Mouse (Mus musculus) limb, embryonic 11.5 days (tissue): ENCODE data around the gene Kif11. TPM values are rescaled to one million over a fixed set of nuclear protein-coding genes. Genes with fewer than 3 reads are reported as not detected.

ENCODE experiments used
- ATAC-seq: fragments of 200-750 bp; cut with Nextera tagmentation; 2 replicates; pipeline ENCODE4 v1.8.0; 2017; ENCODE audit warnings: low read depth; ENCODE audit not compliant: insufficient number of reproducible peaks, low FRiP score, low TSS enrichment
- DNase-seq: peaks from one replicate; pipeline ENCODE4 v3.0.0-alpha.2; 2015; ENCODE audit warnings: low spot score
- H3K27ac ChIP-seq: fragments of 300-500 bp; sonication (generic); replicated peaks from 2 replicates; pipeline ENCODE4 v1.5.1; 2014; ENCODE audit warnings: low read depth, mild to moderate bottlenecking, low read length
- H3K27me3 ChIP-seq: fragments of 300-500 bp; sonication (generic); 2 replicates; pipeline ENCODE4 v1.6.1; 2014; ENCODE audit warnings: mild to moderate bottlenecking, low read length, mixed read lengths; ENCODE audit not compliant: control insufficient read depth, insufficient read depth
- H3K36me3 ChIP-seq: fragments of 300-500 bp; sonication (generic); 2 replicates; pipeline ENCODE4 v1.6.1; 2014; ENCODE audit warnings: mild to moderate bottlenecking, low read length, moderate library complexity, mixed read lengths; ENCODE audit not compliant: control insufficient read depth, insufficient read depth
- H3K4me1 ChIP-seq: fragments of 300-500 bp; sonication (generic); 2 replicates; pipeline ENCODE4 v1.6.1; 2014; ENCODE audit warnings: low read length, mixed read lengths; ENCODE audit not compliant: control insufficient read depth, insufficient read depth
- H3K4me2 ChIP-seq: fragments of 300-500 bp; sonication (generic); 2 replicates; pipeline ENCODE4 v1.6.1; 2014; ENCODE audit warnings: low read depth, mild to moderate bottlenecking, moderate library complexity; ENCODE audit not compliant: severe bottlenecking
- H3K4me3 ChIP-seq: fragments of 300-500 bp; sonication (generic); 2 replicates; pipeline ENCODE4 v1.5.1; 2014; ENCODE audit warnings: low read depth, low read length
- H3K9ac ChIP-seq: fragments of 300-500 bp; sonication (generic); 2 replicates; pipeline ENCODE4 v1.6.1; 2014; ENCODE audit warnings: mild to moderate bottlenecking, low read length
- H3K9me3 ChIP-seq: fragments of 300-500 bp; sonication (generic); 2 replicates; pipeline ENCODE4 v1.6.1; 2016; ENCODE audit warnings: low read length; ENCODE audit not compliant: control insufficient read depth
- WGBS: fragments of 180-500 bp; shearing (Covaris S2); extraction: QIAGEN DNeasy Blood & Tissue Kit; methylation state at CpG from one replicate; pipeline ENCODE4 v1.1.7; 2014; 5-methylcytosine and 5-hydroxymethylcytosine counted together
- polyA plus RNA-seq: library from polyadenylated mRNA; unstranded; fragments of >200 nt; fragmentation: Nextera tagmentation; extraction: Ambion mirVana; gene quantifications from 2 replicates; pipeline ENCODE4 v1.2.1, GENCODE M21; 2014

The Kif11 gene
- polyA plus RNA-seq, 1 experiment from 2014 or later: 97.2 TPM

- Histone ChIP-seq H3K27ac (no peak overlapping the region), H3K4me2 (no peak overlapping the region), H3K27me3 (no peaks in the 10 kb centered on the region), H3K4me1 (no peaks in the 10 kb centered on the region), H3K36me3 (no peaks in the 10 kb centered on the region; the same call in 1 of the 2 replicates), H3K9me3 (no peaks in the 10 kb centered on the region), H3K9ac (no peak overlapping the region), H3K4me3 (no peak overlapping the region)
- DNase-seq: no peak
- WGBS: 87% methylated on average over 11 of the region's 11 CpGs
- no peak for ATAC-seq
Observed at GRCm38 (mm10) chr19:37363128-37363939, 12.9 kb upstream of the Kif11 start.

- 75% methylated on average over 1 of the region's 1 CpGs for WGBS
- Histone ChIP-seq H3K27ac (no peak overlapping the region), H3K36me3 (no peaks in the 10 kb centered on the region; the same call in 1 of the 2 replicates), H3K9ac (no peak overlapping the region), H3K4me2 (no peak overlapping the region), H3K27me3 (no peaks in the 10 kb centered on the region), H3K4me3 (no peak overlapping the region), H3K4me1 (no peaks in the 10 kb centered on the region), H3K9me3 (no peaks in the 10 kb centered on the region)
- ATAC-seq (no peak), DNase-seq (no peak)
Observed at GRCm38 (mm10) chr19:37368990-37369389, 7.2 kb upstream of the Kif11 start.

- H3K27me3 ChIP-seq: no peaks in the 10 kb centered on the region
- DNase-seq (no peak), ATAC-seq (no peak)
- WGBS: 88% methylated on average over 4 of the region's 4 CpGs
- H3K9ac ChIP-seq: no peak overlapping the region
- no peaks in the 10 kb centered on the region for H3K4me1 ChIP-seq
- H3K4me2 ChIP-seq: no peak overlapping the region
- no peaks in the 10 kb centered on the region for H3K9me3 ChIP-seq
- H3K4me3 ChIP-seq: no peak overlapping the region
- H3K27ac ChIP-seq: no peak overlapping the region
- no peaks in the 10 kb centered on the region; the same call in 1 of the 2 replicates for H3K36me3 ChIP-seq
Observed at GRCm38 (mm10) chr19:37369921-37370320, 6.3 kb upstream of the Kif11 start.

GRCm38 (mm10) chr19:37370356-37370755 is 5.8 kb upstream of the Kif11 start:
- ATAC-seq (no peak), DNase-seq (no peak)
- no peaks in the 10 kb centered on the region for H3K9me3 ChIP-seq
- no peak overlapping the region for H3K27ac ChIP-seq
- no peaks in the 10 kb centered on the region; the same call in 1 of the 2 replicates for H3K36me3 ChIP-seq
- no peaks in the 10 kb centered on the region for H3K27me3 ChIP-seq
- no peak overlapping the region for H3K4me2 ChIP-seq
- H3K4me1 ChIP-seq: no peaks in the 10 kb centered on the region
- WGBS: 84% methylated on average over 5 of the region's 5 CpGs
- H3K9ac ChIP-seq: no peak overlapping the region
- no peak overlapping the region for H3K4me3 ChIP-seq

GRCm38 (mm10) chr19:37374941-37375754 is 1.1 kb upstream of the Kif11 start:
- DNase-seq (no peak), ATAC-seq (no peak)
- 23% methylated on average over 7 of the region's 7 CpGs for WGBS
- no peaks in the 10 kb centered on the region for H3K36me3 ChIP-seq
- H3K4me1 ChIP-seq: 0 out of 2 replicates have a peak, but pooled peaks cover 3% of the 10 kb centered on the region
- H3K4me2 ChIP-seq: peak overlapping the region; percentile 60
- H3K9me3 ChIP-seq: no peaks in the 10 kb centered on the region
- peak overlapping the region; percentile 82 for H3K4me3 ChIP-seq
- peak overlapping the region; percentile 75 for H3K9ac ChIP-seq
- H3K27me3 ChIP-seq: no peaks in the 10 kb centered on the region
- H3K27ac ChIP-seq: peak overlapping the region; percentile 93

- Histone ChIP-seq H3K4me3 (peak overlapping the region; percentile 82), H3K27me3 (no peaks in the 10 kb centered on the region), H3K4me2 (peak overlapping the region; percentile 55), H3K4me1 (0 out of 2 replicates have a peak, but pooled peaks cover 3% of the 10 kb centered on the region), H3K9ac (peak overlapping the region; percentile 75), H3K36me3 (no peaks in the 10 kb centered on the region), H3K27ac (no peak overlapping the region; the same call in 1 of the 2 replicates), H3K9me3 (no peaks in the 10 kb centered on the region)
- 1% methylated on average over 11 of the region's 11 CpGs for WGBS
- no peak for DNase-seq
- no peak for ATAC-seq
Observed at GRCm38 (mm10) chr19:37376841-37377240, 638 bp downstream of the Kif11 start.

GRCm38 (mm10) chr19:37377404-37377990 is 1.3 kb downstream of the Kif11 start:
- 30% methylated on average over 8 of the region's 8 CpGs for WGBS
- ATAC-seq: no peak
- no peaks in the 10 kb centered on the region for H3K27me3 ChIP-seq
- no peak overlapping the region for H3K27ac ChIP-seq
- peak overlapping the region; percentile 82 for H3K4me3 ChIP-seq
- no peaks in the 10 kb centered on the region for H3K36me3 ChIP-seq
- H3K4me1 ChIP-seq: 0 out of 2 replicates have a peak, but pooled peaks cover 3% of the 10 kb centered on the region
- no peaks in the 10 kb centered on the region for H3K9me3 ChIP-seq
- peak overlapping the region; percentile 40 for H3K9ac ChIP-seq
- DNase-seq: no peak
- peak overlapping the region; percentile 55 for H3K4me2 ChIP-seq

GRCm38 (mm10) chr19:37378816-37379215 is 2.6 kb downstream of the Kif11 start:
- H3K4me3 ChIP-seq: no peak overlapping the region
- WGBS: 80% methylated on average over 6 of the region's 6 CpGs
- ATAC-seq (no peak), DNase-seq (no peak)
- no peaks in the 10 kb centered on the region for H3K9me3 ChIP-seq
- H3K27me3 ChIP-seq: no peaks in the 10 kb centered on the region
- H3K9ac ChIP-seq: no peak overlapping the region
- no peaks in the 10 kb centered on the region for H3K36me3 ChIP-seq
- 0 out of 2 replicates have a peak, but pooled peaks cover 3% of the 10 kb centered on the region for H3K4me1 ChIP-seq
- no peak overlapping the region; the same call in 1 of the 2 replicates for H3K4me2 ChIP-seq
- no peak overlapping the region for H3K27ac ChIP-seq
